Mouse (Mus musculus) heart, adult 2 months (tissue): ENCODE measurements around the gene Kdm4b.

ENCODE experiments used
- CTCF ChIP-seq: fragments of 200-600 bp; IDR thresholded peaks from 2 replicates; pipeline ENCODE4 v1.8.1; 2022; ENCODE audit warnings: antibody characterized with exemption, mild to moderate bottlenecking, moderate library complexity
- EP300 ChIP-seq: fragments of 200-500 bp; IDR thresholded peaks from 2 replicates; pipeline ENCODE4 v1.6.1; 2011; ENCODE audit warnings: low read depth, low read length, control low read depth; ENCODE audit not compliant: insufficient read depth

DNA sequence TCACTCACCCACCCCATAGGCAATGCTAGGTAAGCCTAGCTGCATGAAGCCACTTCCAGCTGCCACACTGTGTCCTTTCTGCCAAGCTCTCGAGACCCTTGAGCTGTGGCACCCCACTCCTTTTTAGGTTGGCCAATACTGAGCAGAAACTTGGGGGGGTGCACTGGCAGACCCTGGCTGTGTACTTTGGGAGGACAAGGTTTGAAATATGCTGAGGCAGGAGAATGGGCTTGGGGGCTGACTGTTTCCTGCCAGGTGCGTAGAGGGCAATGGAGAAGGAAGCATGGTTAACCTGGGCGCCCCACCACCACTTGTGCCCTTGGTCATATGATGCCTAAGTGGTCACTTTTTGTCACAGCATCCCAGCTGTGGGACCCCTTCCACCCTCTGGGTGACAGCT, 118.9 kb downstream of the Kdm4b start:
- TF ChIP-seq EP300 (no peak), CTCF (no peak)
